Mouse (Mus musculus) lung, adult 10 weeks (tissue): ENCODE measurements around the gene Syt11. TPM values are rescaled to one million over a fixed set of nuclear protein-coding genes. Genes with fewer than 3 reads are reported as not detected.

Experiments
- polyA plus RNA-seq: library from polyadenylated mRNA; stranded (reverse); fragments of 350-450 nt; fragmentation: Illumina TruSeq; extraction: RNeasy Lipid Tissue Mini Kit (QIAGEN cat#74804); gene quantifications from one replicate; pipeline ENCODE4 v1.2.3, GENCODE M21; 2014; ENCODE audit warnings: low read depth, low replicate concordance; ENCODE audit not compliant: insufficient read depth

The Syt11 gene
- polyA plus RNA-seq = 6.0 TPM

GRCm38 (mm10) chr3:88774939-88775841 is at the start of gene Syt11:
Syt11 (minus strand) TSS chr3:88775164.

GRCm38 (mm10) chr3:88716399-88717197 is 58.4 kb downstream of the Syt11 start, which contains the start of gene Rit1:
Rit1 (plus strand) TSS chr3:88716838.

Other genes with a start within 250 kb of the Syt11 start
- 0.32 TPM for gene Mex3a, start 242.8 kb downstream of the Syt11 start, polyA plus RNA-seq
- gene Rab25, start 226.9 kb downstream of the Syt11 start, polyA plus RNA-seq = 43.8 TPM
- gene Lamtor2, start 222.1 kb downstream of the Syt11 start, polyA plus RNA-seq = 142 TPM
- 20.0 TPM for gene Ubqln4, start 221.4 kb downstream of the Syt11 start, polyA plus RNA-seq
- gene Ssr2, start 199.3 kb downstream of the Syt11 start, polyA plus RNA-seq = 196 TPM
- gene Arhgef2, start 169.2 kb downstream of the Syt11 start, polyA plus RNA-seq = 52.8 TPM
- not detected for gene Rxfp4, start 122.0 kb downstream of the Syt11 start, polyA plus RNA-seq
- gene Khdc4, start 89.4 kb downstream of the Syt11 start, polyA plus RNA-seq = 17.8 TPM
- gene Rit1, start 58.3 kb downstream of the Syt11 start, polyA plus RNA-seq = 70.5 TPM
- 7.9 TPM for gene Gon4l, start 60.1 kb upstream of the Syt11 start, polyA plus RNA-seq
- 12.2 TPM for gene Msto1, start 138.8 kb upstream of the Syt11 start, polyA plus RNA-seq
- 4.8 TPM for gene Ash1l, start 175.5 kb upstream of the Syt11 start, polyA plus RNA-seq
- 63.0 TPM for gene Dap3, start 176.0 kb upstream of the Syt11 start, polyA plus RNA-seq